Mouse (Mus musculus) right cerebral cortex, postnatal 4 days (tissue): Measurements from ENCODE around the gene Abcb4.
A peak's percentile ranks its signal among the peaks of the same experiment; 100 is the strongest.
"Not testable (repeated sequence)": the region's sequence is repeated elsewhere in the genome, so short reads cannot be mapped to it uniquely, and the experiment has no call there.

Source experiments
- DNase-seq: peaks from one replicate; pipeline ENCODE4 v3.0.0-alpha.2; 2022

The Abcb4 gene

GRCm38 (mm10) chr5:8911567-8912198 is 18.2 kb downstream of the Abcb4 start:
- no peak for DNase-seq

- no peak for DNase-seq
Measured at GRCm38 (mm10) chr5:8916400-8916799, 22.9 kb downstream of the Abcb4 start.

GRCm38 (mm10) chr5:8917069-8917468 is 23.6 kb downstream of the Abcb4 start:
- DNase-seq = no peak

DNA sequence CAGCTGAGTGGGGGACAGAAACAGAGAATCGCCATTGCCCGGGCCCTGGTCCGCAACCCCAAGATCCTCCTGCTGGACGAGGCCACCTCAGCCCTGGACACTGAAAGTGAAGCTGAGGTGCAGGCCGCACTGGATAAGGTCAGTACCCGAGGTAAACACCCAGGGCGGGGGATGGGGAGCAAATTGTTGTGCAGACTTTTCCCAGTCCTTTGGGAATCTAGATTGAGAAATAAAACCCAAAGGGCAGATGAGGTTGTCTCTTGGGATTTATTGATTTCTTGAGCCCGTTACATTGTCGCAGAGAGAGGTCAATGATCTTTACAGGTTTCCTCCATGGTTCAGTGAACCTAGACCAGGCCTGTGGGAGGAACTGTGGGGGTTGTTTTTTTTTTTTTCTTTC is 34.9 kb downstream of the Abcb4 start:
- no peak for DNase-seq

DNA sequence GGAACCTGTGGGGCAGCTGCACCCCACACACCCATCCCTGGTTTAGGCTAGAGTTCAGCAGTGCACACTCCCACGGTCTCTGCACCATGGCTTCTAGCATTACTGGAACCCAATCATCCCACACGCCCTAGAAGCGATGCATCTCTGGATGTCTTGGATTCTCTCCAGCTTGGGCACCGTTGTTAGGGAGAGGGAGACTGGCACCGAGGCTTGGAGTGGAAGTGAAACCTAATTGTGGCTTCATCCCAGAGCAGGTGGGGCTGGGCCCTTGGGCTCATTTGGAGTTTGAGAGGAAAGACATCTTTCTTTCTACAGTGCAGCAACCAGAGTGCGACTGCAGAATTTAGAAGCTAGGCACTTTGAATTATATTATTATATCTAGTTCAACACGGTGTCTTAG is 44.4 kb downstream of the Abcb4 start:
- no peak for DNase-seq

- DNase-seq = not testable (repeated sequence)
Measured at GRCm38 (mm10) chr5:8941266-8941665, 47.7 kb downstream of the Abcb4 start.

DNA sequence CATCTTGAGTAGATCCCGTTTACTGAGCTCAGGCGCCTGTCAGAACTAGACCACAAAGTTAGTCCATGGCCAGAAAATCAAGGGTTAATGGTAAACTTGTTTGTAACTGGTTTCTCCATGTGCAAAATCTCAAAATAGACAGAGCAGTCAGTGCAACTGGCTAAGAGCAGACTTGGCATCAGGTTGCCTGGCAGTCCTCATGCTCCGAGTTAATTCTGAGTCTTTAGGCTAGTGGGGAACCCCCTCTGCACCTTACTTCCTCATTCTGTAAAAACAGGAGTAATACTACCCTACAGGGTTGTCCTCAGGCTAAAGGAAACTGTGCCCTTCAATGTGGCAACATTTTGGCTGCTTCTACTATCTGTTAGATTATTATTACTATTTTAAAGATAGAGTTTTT is 50.3 kb downstream of the Abcb4 start:
- DNase-seq = no peak

GRCm38 (mm10) chr5:8947423-8948110 is 54.0 kb downstream of the Abcb4 start:
- DNase-seq = no peak

- DNase-seq = no peak
Measured at GRCm38 (mm10) chr5:8953660-8954059, 60.1 kb downstream of the Abcb4 start.

DNA sequence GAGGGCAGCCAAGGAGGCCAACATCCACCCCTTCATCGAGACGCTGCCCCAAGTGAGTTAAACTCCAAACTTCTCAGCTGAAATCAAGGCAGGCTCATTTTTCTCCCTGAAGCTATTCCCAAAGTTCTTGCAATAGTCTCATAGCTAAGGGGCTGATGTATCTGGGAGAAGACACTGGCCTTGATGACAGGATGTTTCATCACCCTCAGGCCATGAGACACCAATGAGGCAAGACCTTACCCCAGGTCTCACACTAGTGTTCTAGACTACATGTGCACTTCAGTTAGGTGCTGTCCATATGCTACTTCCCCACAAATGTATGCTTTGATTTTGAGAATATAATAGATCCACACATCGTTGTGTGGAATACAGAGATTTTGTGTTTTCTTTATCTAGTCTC is 62.0 kb downstream of the Abcb4 start:
- DNase-seq = no peak

GRCm38 (mm10) chr5:8960534-8960933 is 67.0 kb downstream of the Abcb4 start:
- DNase-seq = no peak

- DNase-seq = no peak
Measured at GRCm38 (mm10) chr5:8964487-8964886, 71.0 kb downstream of the Abcb4 start.

- DNase-seq = no peak
Measured at GRCm38 (mm10) chr5:8970694-8971093, 77.2 kb downstream of the Abcb4 start.

- DNase-seq = no peak
Measured at GRCm38 (mm10) chr5:8972355-8972754, 78.8 kb downstream of the Abcb4 start.

DNA sequence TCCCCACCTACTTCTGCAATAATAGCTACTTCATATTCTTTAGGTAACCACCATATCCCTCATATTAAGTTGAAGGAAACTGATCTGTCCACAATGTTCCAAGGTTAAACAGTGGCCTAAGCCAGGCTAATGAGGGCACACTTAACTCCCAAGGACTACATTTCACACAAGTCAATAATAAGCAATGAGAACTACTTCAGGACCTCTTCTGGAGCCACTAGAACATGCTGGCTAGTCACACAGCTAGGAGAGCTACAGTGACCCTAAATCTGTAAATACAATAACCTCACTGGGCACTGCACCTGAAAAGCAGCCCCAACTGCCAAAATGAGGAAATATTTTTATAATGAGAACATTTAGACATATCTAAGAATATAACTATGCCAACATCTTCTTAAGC is 81.2 kb downstream of the Abcb4 start:
- DNase-seq = no peak

- no peak for DNase-seq
Measured at GRCm38 (mm10) chr5:8985470-8985869, 92.0 kb downstream of the Abcb4 start.

DNA sequence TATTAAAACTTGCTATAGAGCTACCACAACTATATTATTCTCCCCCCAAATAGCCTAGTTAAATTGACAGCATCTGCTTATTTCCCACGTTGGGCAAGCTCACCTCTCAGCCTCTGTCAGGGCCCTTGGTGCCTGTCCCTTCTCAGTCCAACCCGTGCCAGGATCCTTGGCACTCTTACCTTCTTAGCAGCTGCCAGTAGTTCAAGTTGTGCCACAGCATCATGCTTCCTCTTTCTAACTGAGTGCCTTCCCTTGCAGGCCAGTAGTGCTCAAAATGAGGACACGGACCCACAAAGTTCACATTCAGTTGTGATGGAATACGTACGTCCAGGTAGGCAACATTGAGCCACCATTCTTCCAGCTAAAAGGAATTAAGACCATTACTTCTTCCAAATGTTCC is 94.4 kb downstream of the Abcb4 start:
- DNase-seq = no peak

- DNase-seq = no peak
Measured at GRCm38 (mm10) chr5:8990526-8990925, 97.0 kb downstream of the Abcb4 start.

- no peak for DNase-seq
Measured at GRCm38 (mm10) chr5:8991626-8992025, 98.1 kb downstream of the Abcb4 start.

DNA sequence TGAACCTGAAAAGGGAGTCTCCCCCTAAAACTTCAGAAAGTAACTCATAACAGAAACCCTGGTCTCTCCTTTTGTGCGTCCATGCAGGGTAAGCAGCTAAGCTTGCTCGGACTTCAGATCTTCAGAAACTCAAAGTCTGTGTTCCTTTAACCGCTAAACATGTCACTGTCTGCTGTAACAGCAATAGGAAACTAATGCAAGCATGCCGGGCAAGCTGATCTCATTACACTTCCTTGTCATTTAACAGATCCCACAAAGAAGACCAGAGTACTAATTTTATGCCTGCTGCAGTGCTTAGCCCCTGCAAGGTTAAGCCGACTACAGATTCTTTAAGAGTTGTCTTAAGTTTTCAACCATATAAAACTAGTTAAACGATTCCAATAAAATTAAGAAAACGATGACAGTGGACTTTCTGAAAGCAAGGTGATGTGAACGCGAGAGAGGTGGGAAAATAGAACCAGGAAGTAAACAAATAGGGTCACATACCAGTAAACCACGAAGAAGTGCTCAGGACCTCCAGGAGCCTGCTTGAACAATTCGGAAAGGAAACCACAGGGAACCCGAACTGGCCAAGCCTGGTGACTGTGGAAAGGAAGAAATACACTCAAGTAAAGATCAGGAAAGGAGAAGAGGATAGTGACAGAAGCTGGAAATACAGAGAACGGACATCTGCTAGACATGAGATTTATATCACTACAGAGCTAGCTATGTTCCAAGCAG is 102.6 kb downstream of the Abcb4 start:
- no peak for DNase-seq

GRCm38 (mm10) chr5:8996686-8997512 is 103.4 kb downstream of the Abcb4 start, which contains the start of gene Crot:
TSS of gene Crot (minus strand) at chr5:8997324.
- peak; percentile 88 for DNase-seq

DNA sequence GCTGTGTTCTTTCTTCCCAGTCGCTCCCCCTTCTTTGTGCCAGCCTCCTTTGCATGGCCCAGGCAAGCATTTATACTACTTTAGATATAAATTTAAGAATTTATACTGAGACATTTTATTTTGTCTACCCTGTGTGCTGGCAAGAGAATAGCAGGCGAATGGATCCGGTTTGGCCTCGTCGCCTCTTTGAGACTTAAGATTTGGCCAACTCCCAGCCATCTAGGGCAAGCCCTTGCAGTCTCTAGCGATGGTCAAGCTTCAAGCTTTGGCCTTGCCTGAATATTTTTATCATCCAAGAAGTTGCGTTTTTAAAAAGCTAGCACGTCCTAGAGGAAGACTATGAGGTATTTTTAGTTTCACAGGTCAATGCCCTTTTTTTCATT is 104.0 kb downstream of the Abcb4 start:
- DNase-seq = no peak

DNA sequence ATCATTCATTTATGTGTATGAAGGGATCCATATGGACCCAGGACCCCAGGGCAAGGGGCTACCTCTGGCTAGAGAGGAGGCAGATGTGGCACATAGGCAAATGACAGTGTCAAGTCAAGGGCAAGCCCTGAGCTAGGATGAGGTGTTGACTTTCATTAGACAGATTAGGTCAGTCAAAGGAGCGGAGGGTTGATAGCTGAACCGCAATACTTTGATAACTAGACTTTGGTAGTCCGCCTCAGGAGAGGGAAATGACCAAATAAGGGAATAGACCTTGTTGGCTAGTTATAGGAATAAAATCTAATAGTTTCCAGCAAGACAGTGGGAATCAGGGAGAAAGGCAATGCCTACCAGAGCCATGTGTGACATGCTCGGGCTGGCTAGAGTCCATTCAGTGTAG is 105.6 kb downstream of the Abcb4 start:
- DNase-seq = no peak
